Mouse (Mus musculus) spleen, adult 2 months (tissue): ENCODE data around the gene Pnpla6.

Experiments
- CTCF ChIP-seq: fragments of 200-500 bp; IDR thresholded peaks from 2 replicates; pipeline ENCODE4 v1.5.1; 2011; ENCODE audit warnings: mild to moderate bottlenecking, inconsistent platforms; ENCODE audit not compliant: insufficient read depth, insufficient read length, insufficient replicate concordance; ENCODE audit errors: extremely low read depth
- POLR2A ChIP-seq: fragments of 200-500 bp; IDR thresholded peaks from 2 replicates; pipeline ENCODE4 v1.6.1; 2011; ENCODE audit warnings: low read depth, low read length, inconsistent platforms

GRCm38 (mm10) chr8:3556114-3556513 is 40.9 kb downstream of the Pnpla6 start:
- TF ChIP-seq POLR2A (no peak), CTCF (no peak)
